Mouse (Mus musculus): ENCODE results near the gene Hist1h2ah.

Gene Hist1h2ah

DNA sequence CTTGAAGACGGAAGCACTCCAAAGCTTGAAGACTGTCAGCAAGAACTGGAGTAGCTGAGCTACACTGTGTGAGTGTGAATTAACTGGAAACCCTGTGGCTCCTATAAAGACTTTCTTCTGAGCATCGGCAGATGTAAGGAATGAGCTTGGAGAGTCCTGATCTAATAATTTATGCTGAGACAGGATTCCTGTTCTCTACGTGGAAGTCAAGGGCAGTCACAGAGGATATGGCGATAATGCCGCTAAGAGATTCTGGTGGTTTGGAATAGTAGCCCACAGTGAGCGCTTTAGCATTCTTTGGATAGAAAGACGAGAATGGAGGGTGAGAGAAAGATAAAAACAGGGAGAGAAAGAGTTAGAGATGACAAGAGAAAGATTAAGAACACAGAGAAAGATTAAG is 27.5 kb downstream of the Hist1h2ah start:
- DNase-seq: no peak

- no peak for DNase-seq
Observed at GRCm38 (mm10) chr13:22007121-22007510, 28.3 kb downstream of the Hist1h2ah start.

DNA sequence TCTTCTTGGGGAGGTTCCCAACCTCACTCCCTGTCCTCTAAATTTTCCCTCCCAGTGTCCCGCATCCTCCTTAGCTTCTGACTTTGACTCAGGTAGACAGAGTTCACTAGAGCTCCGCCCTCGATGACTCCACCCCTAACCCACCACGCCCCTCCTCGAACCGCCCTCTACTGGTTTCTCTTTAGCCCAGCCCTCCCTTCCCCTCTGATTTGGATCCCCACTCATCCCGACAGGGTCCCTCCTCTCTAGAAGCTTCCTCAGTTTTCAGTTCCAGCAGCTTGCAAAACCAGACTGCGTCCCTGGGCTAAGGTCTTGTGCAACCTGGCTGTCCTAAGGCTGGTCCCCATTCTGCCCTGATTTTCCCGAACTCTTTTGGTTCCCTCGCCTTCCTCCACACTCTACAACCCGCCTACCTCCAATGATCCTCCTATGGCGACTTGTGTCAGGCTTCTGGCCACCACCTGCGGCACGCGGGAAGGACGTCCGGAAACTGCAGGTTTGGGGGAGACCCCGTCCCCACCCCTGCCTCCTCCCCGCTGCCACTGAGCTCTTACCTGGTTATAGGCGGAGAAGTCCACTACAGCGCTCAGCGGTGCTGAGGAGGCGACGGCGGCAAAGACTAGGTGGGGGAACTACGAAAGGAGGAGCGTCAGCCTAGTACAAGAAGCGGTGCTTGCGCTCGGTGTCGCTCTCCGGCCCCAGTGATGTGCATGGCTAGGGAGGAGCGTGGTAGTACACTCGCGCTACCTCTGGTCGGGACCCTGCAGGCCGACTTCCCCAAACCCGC is 28.8 kb downstream of the Hist1h2ah start:
- peak; percentile 45 to 64 for DNase-seq

GRCm38 (mm10) chr13:22005605-22006333 is 29.6 kb downstream of the Hist1h2ah start:
- DNase-seq: peak; percentile 50 to 57

- no peak for DNase-seq
Observed at GRCm38 (mm10) chr13:22001823-22002222, 33.5 kb downstream of the Hist1h2ah start.

- no peak for DNase-seq
Observed at GRCm38 (mm10) chr13:22001346-22001745, 34.0 kb downstream of the Hist1h2ah start.

GRCm38 (mm10) chr13:21999147-21999546 is 36.2 kb downstream of the Hist1h2ah start:
- no peak for DNase-seq

GRCm38 (mm10) chr13:21998412-21998811 is 37.0 kb downstream of the Hist1h2ah start:
- no peak for DNase-seq

- no peak for DNase-seq
Observed at GRCm38 (mm10) chr13:21997821-21998220, 37.5 kb downstream of the Hist1h2ah start.

GRCm38 (mm10) chr13:21997201-21997820 is 38.1 kb downstream of the Hist1h2ah start:
- no peak for DNase-seq

DNA sequence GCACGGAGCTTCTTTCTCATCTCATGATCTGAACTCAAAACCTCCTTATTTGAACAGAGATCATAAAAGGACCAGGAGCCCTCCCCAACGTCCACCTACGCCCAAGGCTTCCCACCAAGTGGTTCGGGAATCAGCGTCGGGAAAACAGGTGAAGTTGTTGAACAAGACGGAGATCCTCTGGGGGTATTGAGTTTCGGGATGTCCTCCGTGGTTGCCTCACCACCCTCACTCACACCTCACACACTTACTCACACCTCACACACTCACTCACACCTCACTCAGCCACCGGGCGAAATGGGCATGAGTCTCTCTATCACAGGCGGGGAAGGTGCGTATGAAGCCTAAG is 38.6 kb downstream of the Hist1h2ah start:
- DNase-seq: no peak

DNA sequence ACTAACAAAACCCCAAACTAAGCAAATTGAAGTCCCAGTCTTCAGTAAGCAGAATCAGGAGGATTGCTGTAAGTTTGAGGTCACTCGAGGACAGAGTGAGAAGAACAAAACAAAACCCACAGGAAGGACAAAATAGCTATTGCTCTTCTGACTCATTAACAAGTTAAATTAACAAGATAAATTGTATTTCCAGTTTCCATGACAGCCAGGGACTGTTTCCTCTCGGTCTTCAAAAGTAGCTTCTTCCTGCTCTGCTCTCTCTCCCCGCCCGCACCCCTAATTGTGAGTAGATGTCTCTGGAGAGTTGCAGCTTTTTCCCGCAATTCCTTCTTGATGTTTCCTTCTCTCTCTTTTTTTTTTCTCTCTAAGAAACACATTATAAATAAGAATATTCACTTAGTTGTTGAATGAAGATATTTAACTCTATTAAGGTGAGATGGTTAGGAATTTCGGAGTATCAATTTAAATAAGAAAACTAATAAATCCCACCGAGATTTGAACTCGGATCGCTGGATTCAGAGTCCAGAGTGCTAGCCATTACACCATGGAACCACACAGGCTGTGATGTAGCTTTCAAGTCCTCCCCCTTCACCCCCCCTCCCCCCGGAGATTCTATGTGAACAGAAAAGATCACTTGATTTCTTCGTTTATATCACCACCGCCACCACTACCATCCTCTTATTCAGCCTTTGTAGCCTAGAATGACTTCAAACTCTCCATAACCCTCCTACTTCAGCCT is 39.1 kb downstream of the Hist1h2ah start:
- DNase-seq: no peak

DNA sequence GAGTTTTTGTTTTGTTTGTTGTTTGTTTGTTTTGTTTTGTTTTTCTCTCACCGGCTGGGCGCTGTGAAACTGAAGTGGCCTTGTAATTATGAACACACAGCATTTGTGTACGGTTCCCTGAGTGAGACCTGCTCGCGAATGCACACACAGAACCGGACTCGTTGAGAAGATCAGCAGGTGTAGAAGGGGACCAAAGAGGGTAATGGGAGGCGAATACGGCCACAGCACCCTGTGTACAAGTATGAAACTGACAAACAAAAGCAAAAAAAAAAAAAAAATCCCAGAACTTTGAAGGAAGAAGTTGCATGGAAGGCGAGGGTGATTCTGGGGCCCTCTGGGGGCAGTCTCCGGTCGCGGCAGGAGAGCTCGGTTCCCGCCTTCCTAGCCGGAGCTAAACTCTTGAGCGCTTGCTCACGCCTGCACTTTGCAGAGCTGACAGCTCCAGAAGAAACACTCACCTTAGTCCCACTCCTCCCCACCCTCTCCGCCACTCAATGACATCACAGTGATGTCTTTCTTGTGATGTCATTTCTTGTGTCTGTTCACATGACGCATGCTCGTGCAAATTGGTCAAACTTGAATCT is 39.9 kb downstream of the Hist1h2ah start:
- no peak for DNase-seq

GRCm38 (mm10) chr13:21994896-21995295 is 40.5 kb downstream of the Hist1h2ah start:
- DNase-seq: no peak

DNA sequence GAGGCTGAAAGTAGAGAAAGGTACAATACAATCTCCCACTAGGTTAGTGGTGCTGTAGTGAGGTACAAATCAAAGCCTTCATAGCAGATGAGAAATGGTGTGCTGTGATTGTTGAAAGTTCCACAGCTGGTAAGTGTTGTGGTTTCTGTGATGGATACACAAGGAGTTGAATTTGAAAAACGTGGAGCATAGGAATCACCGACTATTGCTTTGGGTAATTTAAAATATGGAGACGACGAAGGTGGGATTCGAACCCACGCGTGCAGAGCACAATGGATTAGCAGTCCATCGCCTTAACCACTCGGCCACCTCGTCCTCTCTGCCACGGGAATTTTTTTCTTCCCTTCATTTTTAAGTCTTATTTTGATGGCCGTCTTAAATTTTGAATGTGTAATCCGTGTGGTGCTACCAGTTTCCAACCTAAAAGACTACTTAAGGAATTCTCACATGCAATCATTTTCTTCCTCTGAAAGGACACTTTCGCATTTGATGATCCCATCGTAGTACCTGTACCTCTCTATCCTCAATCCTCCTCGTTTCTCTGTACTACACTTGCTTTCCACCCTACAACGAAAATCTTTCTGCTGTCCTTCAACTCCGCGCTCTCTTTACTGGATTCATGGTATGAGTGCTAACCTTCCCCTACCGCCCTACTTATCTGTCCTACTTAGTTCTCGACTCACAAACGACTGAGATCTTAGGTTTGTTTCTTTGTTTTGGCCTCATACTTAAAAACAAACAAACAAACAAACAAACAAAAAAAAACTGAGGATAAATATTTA is 41.2 kb downstream of the Hist1h2ah start:
- DNase-seq: peak in 1 of 2 experiments; percentile 25

- no peak for DNase-seq
Observed at GRCm38 (mm10) chr13:21992550-21992949, 42.8 kb downstream of the Hist1h2ah start.

Data from thymus, adult 18-20 months (tissue).